Mouse (Mus musculus) intestine, embryonic 14.5 days (tissue): ENCODE measurements around the gene Gabrr2. TPM values are rescaled to one million over a fixed set of nuclear protein-coding genes. Genes with fewer than 3 reads are reported as not detected.
"Not testable (repeated sequence)": the region's sequence is repeated elsewhere in the genome, so short reads cannot be mapped to it uniquely, and the experiment has no call there.

Source experiments
- ATAC-seq: fragments of 200-750 bp; cut with Nextera tagmentation; replicated peaks from 2 replicates; pipeline ENCODE4 v1.8.0; 2017; ENCODE audit warnings: low read depth, moderate number of reproducible peaks, moderate TSS enrichment, moderate library complexity; ENCODE audit not compliant: low FRiP score, low TSS enrichment
- DNase-seq: peaks from one replicate; pipeline ENCODE4 v3.0.0-alpha.2; 2018; ENCODE audit warnings: low spot score
- H3K27ac ChIP-seq: fragments of 300-500 bp; sonication (generic); 2 replicates; pipeline ENCODE4 v1.5.1; 2014; ENCODE audit warnings: low read depth, mild to moderate bottlenecking, control low read depth
- H3K27me3 ChIP-seq: fragments of 300-500 bp; sonication (generic); replicated peaks from 2 replicates; pipeline ENCODE4 v1.6.1; 2014; ENCODE audit warnings: low read length, control low read depth; ENCODE audit not compliant: control insufficient read depth, insufficient read depth
- H3K36me3 ChIP-seq: fragments of 300-500 bp; sonication (generic); 2 replicates; pipeline ENCODE4 v1.6.1; 2014; ENCODE audit warnings: low read length, control low read depth; ENCODE audit not compliant: control insufficient read depth, insufficient read depth
- H3K4me1 ChIP-seq: fragments of 300-500 bp; sonication (generic); replicated peaks from 2 replicates; pipeline ENCODE4 v1.6.1; 2014; ENCODE audit warnings: low read length, control low read depth, mixed read lengths; ENCODE audit not compliant: control insufficient read depth, insufficient read depth
- H3K4me2 ChIP-seq: fragments of 300-500 bp; sonication (generic); 2 replicates; pipeline ENCODE4 v1.6.1; 2014; ENCODE audit warnings: low read length
- H3K4me3 ChIP-seq: fragments of 300-500 bp; sonication (generic); 2 replicates; pipeline ENCODE4 v1.5.1; 2014; ENCODE audit warnings: low read depth, low read length, control low read depth, mixed read lengths
- H3K9ac ChIP-seq: fragments of 300-500 bp; sonication (generic); 2 replicates; pipeline ENCODE4 v1.6.1; 2014; ENCODE audit warnings: mild to moderate bottlenecking, low read length
- H3K9me3 ChIP-seq: fragments of 300-500 bp; sonication (generic); 2 replicates; pipeline ENCODE4 v1.6.1; 2016; ENCODE audit warnings: low read length, control low read depth; ENCODE audit not compliant: control insufficient read depth
- WGBS: fragments of 180-500 bp; shearing (Covaris S2); extraction: QIAGEN DNeasy Blood & Tissue Kit; methylation state at CpG from one replicate; pipeline ENCODE4 v1.1.7; 2014; 5-methylcytosine and 5-hydroxymethylcytosine counted together
- polyA plus RNA-seq: library from polyadenylated mRNA; unstranded; fragments of >200 nt; fragmentation: Nextera tagmentation; extraction: Ambion mirVana; gene quantifications from 2 replicates; pipeline ENCODE4 v1.2.1, GENCODE M21; 2014

Gabrr2 gene
- polyA plus RNA-seq, 1 experiment from 2014 or later = 0.09 TPM

GRCm38 (mm10) chr4:33112866-33113265 lies 50.1 kb downstream of the Gabrr2 start:
- H3K27me3 ChIP-seq, ATAC-seq, H3K9me3 ChIP-seq, H3K4me1 ChIP-seq, H3K9ac ChIP-seq, H3K4me3 ChIP-seq, DNase-seq, H3K27ac ChIP-seq, H3K36me3 ChIP-seq, H3K4me2 ChIP-seq: not testable (repeated sequence)
- WGBS = 92% methylated on average over 12 of the region's 14 CpGs

- H3K9ac ChIP-seq, H3K27ac ChIP-seq, H3K4me1 ChIP-seq, ATAC-seq, H3K36me3 ChIP-seq, H3K4me3 ChIP-seq, H3K4me2 ChIP-seq, H3K9me3 ChIP-seq, H3K27me3 ChIP-seq: not testable (repeated sequence)
- 3% methylated on average over 3 of the region's 3 CpGs for WGBS
- DNase-seq = peak; percentile 90
Observed at GRCm38 (mm10) chr4:33119118-33119517, 56.3 kb downstream of the Gabrr2 start.

GRCm38 (mm10) chr4:33124493-33124892 lies 61.7 kb downstream of the Gabrr2 start:
- no peak for DNase-seq
- H3K9me3 ChIP-seq = no peaks in the 10 kb centered on the region
- no peak overlapping the region for H3K4me3 ChIP-seq
- WGBS = 82% methylated on average over 6 of the region's 6 CpGs
- no peaks in the 10 kb centered on the region for H3K36me3 ChIP-seq
- H3K4me2 ChIP-seq = no peak overlapping the region
- H3K27ac ChIP-seq = no peak overlapping the region
- no peaks in the 10 kb centered on the region for H3K4me1 ChIP-seq
- H3K9ac ChIP-seq = no peak overlapping the region
- no peaks in the 10 kb centered on the region for H3K27me3 ChIP-seq
- ATAC-seq = no peak

- Histone ChIP-seq H3K36me3 (no peaks in the 10 kb centered on the region), H3K9me3 (no peaks in the 10 kb centered on the region), H3K4me3 (no peak overlapping the region), H3K4me2 (no peak overlapping the region), H3K27ac (no peak overlapping the region), H3K9ac (no peak overlapping the region), H3K4me1 (no peaks in the 10 kb centered on the region), H3K27me3 (no peaks in the 10 kb centered on the region)
- DNase-seq = no peak
- 51% methylated on average over 10 of the region's 10 CpGs for WGBS
- ATAC-seq = no peak
Observed at GRCm38 (mm10) chr4:33125409-33126084, 62.7 kb downstream of the Gabrr2 start.

GRCm38 (mm10) chr4:33132221-33132620 lies 69.4 kb downstream of the Gabrr2 start, which contains the start of gene Gabrr1:
Gene Gabrr1, plus strand, starts transcription at chr4:33132521.
- Histone ChIP-seq H3K9me3 (no peaks in the 10 kb centered on the region), H3K27me3 (no peaks in the 10 kb centered on the region), H3K4me2 (no peak within 1 kb of the TSS), H3K27ac (no peak within 1 kb of the TSS), H3K9ac (no peak within 1 kb of the TSS), H3K4me1 (no peaks in the 10 kb centered on the region), H3K4me3 (no peak within 1 kb of the TSS), H3K36me3 (no peaks in the 10 kb centered on the region)
- 56% methylated on average over 11 of the region's 11 CpGs for WGBS
- ATAC-seq (no peak), DNase-seq (no peak)

Other genes starting within 250 kb of the Gabrr2 start
- 5.0 and 6.1 TPM in 2 replicates for gene Ankrd6, start 112.2 kb upstream of the Gabrr2 start, polyA plus RNA-seq
- gene Rragd, start 80.0 kb upstream of the Gabrr2 start, polyA plus RNA-seq = 10.0 and 14.5 TPM in 2 replicates
- gene Ube2j1, start 31.6 kb upstream of the Gabrr2 start, polyA plus RNA-seq = 39.7 and 45.2 TPM in 2 replicates
- not detected in 2 replicates for gene Gabrr1, start 69.5 kb downstream of the Gabrr2 start, polyA plus RNA-seq
- gene Pm20d2, start 126.7 kb downstream of the Gabrr2 start, polyA plus RNA-seq = 1.2 TPM in 2 replicates
- 9.5 and 9.8 TPM in 2 replicates for gene Srsf12, start 146.0 kb downstream of the Gabrr2 start, polyA plus RNA-seq
- 88.7 and 91.1 TPM in 2 replicates for gene Pnrc1, start 227.2 kb downstream of the Gabrr2 start, polyA plus RNA-seq
- 22.6 and 24.0 TPM in 2 replicates for gene Rngtt, start 247.3 kb downstream of the Gabrr2 start, polyA plus RNA-seq